Mouse (Mus musculus): ENCODE measurements around the gene Lctl. TPM values are rescaled to one million over a fixed set of nuclear protein-coding genes. Genes with fewer than 3 reads are reported as not detected.
"Not testable (repeated sequence)": the region's sequence is repeated elsewhere in the genome, so short reads cannot be mapped to it uniquely, and the experiment has no call there.

Gene Lctl
- total RNA-seq, 2 experiments from 2014 or later: 0.57 TPM; not detected in 1

- DNase-seq (ENCODE audit: low spot score): peak; percentile 48
These were observed 3.0 kb downstream of the Lctl start for GRCm38 (mm10) chr9:64119898-64120297.

DNA sequence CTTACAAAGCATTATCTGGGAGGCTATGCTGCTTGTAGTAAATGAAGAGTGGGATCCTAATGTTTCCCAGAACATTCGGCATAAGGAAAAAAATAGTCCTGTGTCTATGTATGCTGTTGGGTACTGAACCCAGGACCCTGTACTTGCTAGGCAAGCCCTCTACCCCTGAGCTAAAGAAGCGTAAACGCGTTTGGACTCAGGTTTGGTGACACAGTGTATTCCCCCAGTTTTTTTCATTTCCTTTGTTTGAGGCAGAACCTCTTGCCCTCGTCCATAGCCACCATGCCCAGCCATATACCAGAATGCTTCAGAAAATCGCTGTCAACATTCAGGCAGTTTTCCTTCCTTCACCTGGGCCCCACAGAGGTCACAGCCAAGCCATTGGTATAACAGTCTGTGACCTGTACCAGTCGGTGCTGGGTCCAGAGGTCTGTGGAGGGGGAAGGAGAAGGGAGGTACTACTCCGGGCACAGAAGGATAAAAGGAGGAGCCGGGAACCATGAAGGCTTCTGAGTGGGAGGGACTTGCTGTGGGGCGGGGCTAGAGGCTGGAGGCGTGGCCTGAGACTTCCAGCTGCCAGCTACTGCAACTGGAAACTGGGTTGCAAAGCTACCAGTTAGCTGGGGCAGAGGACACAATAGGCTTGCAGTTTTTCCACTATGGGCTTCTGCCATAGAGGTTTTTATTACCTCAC, 3.8 kb downstream of the Lctl start:
- peak; percentile 39 for DNase-seq (ENCODE audit: low spot score)

DNA sequence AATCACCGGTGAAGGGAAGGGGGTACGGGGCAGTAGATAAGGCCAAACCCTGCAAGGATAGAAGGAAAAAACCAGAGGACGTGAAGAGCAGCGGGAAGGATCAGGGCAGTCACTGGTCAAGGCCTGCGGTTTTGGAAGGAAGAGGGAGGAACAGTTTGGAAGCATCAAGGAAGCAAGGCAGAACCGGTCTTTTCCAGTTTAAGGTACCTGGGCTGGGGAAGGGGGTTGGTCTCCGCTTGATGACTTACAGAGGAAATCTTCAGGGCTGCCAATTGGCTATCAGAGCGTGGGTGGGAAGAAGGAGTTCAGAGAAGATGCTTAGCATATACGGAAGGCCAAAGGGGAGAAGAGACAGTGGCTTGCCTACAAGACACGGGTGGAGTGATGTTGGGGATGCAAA, 5.7 kb downstream of the Lctl start:
- no peak for DNase-seq (ENCODE audit: low spot score)

- DNase-seq (ENCODE audit: low spot score): not testable (repeated sequence)
These were observed 7.9 kb downstream of the Lctl start for GRCm38 (mm10) chr9:64124846-64125245.

DNA sequence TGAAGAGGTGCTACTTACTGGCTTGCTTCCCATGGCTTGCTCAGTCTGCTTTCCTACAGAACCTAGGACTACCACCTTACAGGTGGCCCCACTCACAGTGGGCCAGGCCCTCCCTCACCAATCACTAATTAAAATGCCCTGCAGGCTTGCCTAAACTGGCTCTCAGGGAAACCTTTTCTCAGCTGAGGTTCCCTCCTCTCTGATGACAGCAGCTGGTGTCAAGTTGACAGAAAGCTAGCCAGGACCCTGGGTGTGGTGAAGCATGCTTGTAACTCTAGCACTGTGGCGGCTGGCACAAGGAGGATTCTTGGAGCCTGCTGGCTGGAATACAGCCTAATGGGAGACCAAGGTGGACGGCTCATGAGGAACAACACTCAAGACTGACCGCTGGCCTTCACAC, 8.4 kb downstream of the Lctl start:
- peak; percentile 74 for DNase-seq (ENCODE audit: low spot score)

DNA sequence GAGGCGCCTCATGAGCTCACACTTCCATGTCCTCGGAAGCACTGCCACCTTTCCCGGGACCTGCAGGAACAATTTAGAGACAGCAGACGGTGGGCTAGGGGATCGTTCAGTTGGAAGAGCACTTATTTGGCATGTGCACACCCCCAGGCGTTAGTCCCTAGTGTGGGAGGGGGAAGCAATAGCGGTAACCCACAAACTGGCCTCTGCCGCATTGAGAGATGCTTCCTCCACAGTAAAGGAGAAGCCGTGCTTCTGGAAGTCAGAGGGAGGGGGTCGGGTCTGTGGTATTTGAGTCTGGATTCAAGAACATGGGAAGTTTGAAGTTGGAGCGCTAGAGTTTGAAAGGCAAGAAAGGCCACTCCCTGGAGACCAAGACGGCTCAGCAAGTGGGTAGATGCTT, 9.2 kb downstream of the Lctl start:
- no peak for DNase-seq (ENCODE audit: low spot score)

DNA sequence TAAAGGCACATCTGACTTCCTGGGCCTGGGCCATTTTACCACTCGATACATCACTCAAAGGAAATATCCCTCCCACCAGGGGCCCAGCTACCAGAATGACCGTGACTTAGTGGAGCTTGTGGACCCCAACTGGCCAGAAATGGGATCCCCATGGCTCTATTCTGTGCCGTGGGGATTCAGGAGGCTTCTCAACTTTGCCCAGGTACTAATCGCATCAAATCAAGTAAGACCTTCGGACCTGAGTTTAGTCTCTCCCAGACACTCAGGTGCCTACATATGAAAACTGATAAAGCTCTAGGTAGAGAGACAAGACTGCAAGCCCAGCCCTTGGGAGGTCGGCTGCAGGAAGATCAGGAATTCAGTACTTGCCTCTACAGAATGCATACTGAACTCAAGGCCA, 14.7 kb downstream of the Lctl start:
- DNase-seq (ENCODE audit: low spot score): no peak

DNA sequence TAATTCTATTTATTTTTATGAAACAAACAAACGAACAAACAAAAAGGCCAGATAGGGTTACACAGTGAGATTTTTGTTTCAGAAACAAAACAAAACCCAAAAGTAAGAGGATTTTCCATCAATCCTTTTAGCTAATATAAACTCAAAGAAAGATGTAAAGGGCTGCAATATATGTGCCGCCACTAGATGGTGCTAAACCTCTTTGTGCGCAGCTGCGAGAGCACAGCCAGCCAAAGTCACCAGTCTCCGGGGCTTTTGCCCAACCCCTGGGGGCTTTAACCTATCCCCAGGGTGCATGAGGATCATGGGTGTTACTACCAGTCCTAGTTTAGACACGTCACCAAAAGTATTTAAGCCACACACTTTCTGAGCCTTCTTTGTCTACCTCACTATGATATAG, 21.9 kb downstream of the Lctl start:
- DNase-seq (ENCODE audit: low spot score): peak; percentile 32

GRCm38 (mm10) chr9:64139879-64140278, 22.9 kb downstream of the Lctl start:
- no peak for DNase-seq (ENCODE audit: low spot score)

- no peak for DNase-seq (ENCODE audit: low spot score)
These were observed 39.7 kb downstream of the Lctl start for GRCm38 (mm10) chr9:64156641-64157040.

DNA sequence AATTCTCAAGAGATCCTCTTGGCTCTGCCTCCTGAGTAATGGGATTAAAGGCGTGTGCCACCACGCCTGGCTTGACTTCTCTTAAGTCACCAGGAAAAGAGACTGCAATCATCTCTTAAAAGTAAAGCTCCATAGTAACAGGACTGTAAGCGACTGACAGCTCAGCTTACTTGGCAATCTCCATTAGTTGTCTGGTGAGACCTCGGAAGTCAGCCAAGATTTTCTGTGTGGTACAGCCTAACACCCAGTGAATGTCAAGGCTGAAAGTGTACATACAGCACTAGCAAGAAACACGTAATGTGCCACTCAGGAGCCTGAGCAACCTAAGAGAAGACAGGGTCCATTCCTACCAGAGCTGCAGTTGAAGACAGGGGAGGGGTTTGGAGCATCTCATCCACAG, 43.5 kb downstream of the Lctl start:
- DNase-seq (ENCODE audit: low spot score): no peak

- not testable (repeated sequence) for DNase-seq (ENCODE audit: low spot score)
These were observed 53.0 kb downstream of the Lctl start for GRCm38 (mm10) chr9:64169967-64170366.

GRCm38 (mm10) chr9:64172145-64172815, 55.3 kb downstream of the Lctl start:
- DNase-seq (ENCODE audit: low spot score): no peak

- peak; percentile 83 for DNase-seq (ENCODE audit: low spot score)
These were observed 56.1 kb downstream of the Lctl start, which contains the start of the genes Zwilch and Rpl4 for GRCm38 (mm10) chr9:64172816-64173665. TSS of gene Zwilch (minus strand) at chr9:64173104. TSS of gene Rpl4 (plus strand) at chr9:64173375.

- no peak for DNase-seq (ENCODE audit: low spot score)
These were observed 56.8 kb downstream of the Lctl start for GRCm38 (mm10) chr9:64173666-64174220.

DNA sequence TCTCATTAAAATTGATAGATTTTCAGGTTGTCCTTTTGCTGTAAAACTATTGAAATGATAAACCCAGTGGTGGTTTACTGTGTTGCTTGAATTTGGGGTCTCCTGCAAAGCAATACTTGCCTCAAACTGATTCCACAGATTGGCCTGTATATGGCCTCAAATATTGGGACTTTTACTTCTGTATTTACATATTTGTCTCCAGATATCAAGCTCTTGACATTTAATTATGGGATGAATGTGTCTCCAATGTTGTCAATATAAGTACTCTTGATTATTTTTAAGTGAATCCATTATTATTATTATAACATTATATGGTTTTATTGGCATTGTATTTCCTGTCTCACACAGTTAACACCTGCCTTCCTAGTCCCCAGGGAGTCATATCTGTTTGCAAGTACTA, 57.4 kb downstream of the Lctl start:
- DNase-seq (ENCODE audit: low spot score): no peak

GRCm38 (mm10) chr9:64174766-64175165, 57.8 kb downstream of the Lctl start:
- DNase-seq (ENCODE audit: low spot score): no peak

GRCm38 (mm10) chr9:64175378-64175777, 58.4 kb downstream of the Lctl start:
- no peak for DNase-seq (ENCODE audit: low spot score)

- no peak for DNase-seq (ENCODE audit: low spot score)
These were observed 61.6 kb downstream of the Lctl start for GRCm38 (mm10) chr9:64178610-64178973.

DNA sequence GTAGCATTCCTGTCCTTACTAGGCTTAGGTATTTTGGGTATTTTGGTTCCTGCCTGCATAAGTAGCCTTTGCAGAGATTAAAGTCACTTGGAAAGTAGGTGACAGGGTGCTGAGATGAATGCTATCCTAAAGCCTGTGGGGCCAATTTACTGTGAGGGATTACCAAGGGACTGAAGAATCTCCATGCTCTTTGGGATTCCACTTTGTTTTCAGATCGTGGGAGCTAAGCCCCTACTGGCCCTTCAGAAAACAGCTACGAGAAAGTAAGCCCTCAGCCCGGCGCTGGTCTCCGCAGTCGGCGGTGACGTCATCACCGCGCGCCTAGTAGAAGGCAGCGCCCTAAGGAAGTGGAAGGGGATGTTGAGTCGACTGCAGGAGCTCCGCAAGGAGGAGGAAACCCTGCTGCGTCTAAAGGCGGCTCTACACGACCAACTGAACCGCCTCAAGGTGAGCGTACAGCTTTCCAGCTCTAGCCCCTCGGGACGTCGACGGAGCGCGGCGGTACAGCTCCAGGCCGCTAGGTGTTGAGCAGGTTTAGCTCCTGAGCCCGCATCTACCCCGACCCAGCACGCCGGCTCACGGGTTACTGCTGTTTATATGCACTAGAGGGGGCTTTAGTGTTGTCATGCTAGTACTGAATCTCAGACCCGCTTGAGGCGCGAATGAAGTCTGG, 62.2 kb downstream of the Lctl start, which contains the start of gene Snapc5:
Gene Snapc5 (plus strand): TSS at position 301 of the 673 bp plus-strand sequence.
- DNase-seq (ENCODE audit: low spot score): peak; percentile 85

DNA sequence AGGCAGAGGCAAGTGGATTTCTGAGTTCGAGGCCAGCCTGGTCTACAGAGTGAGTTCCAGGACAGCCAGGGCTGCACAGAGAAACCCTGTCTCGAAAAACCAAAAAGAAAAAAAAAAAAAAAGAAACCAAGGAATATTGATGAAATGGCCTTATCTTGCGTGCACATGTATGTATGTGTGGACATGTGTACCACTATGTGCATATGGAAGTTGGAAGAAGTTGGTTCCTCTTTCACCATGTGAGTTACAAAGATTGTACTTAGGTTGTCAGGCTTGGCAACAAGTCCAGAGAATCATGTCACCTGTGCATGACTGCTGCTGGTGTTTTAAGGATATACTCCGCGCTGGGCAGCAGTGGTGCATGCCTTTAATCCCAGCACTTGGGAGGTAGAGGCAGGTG, 66.3 kb downstream of the Lctl start:
- DNase-seq (ENCODE audit: low spot score): not testable (repeated sequence)
